Mouse (Mus musculus) embryonic fibroblast, embryonic 13.5 days (primary cell): ENCODE results near the gene Sart1.

Source experiments
- CTCF ChIP-seq: IDR thresholded peaks from 2 replicates; pipeline ENCODE4 v1.5.1; 2011; ENCODE audit warnings: mild to moderate bottlenecking, control low read depth, low read length, moderate library complexity, borderline replicate concordance; ENCODE audit not compliant: insufficient read depth
- POLR2A ChIP-seq: IDR thresholded peaks from 2 replicates; pipeline ENCODE4 v1.6.1; 2011; ENCODE audit warnings: low read depth, mild to moderate bottlenecking, control low read depth, low read length, moderate library complexity

GRCm38 (mm10) chr19:5364124-5364523, 24.4 kb downstream of the Sart1 start:
- TF ChIP-seq CTCF, result no peak
- no peak for TF ChIP-seq POLR2A
